Mouse (Mus musculus): ENCODE measurements around the gene Gm21985. TPM values are rescaled to one million over a fixed set of nuclear protein-coding genes. Genes with fewer than 3 reads are reported as not detected.

Gene Gm21985
- polyA plus RNA-seq, 1 experiment = not detected

DNA sequence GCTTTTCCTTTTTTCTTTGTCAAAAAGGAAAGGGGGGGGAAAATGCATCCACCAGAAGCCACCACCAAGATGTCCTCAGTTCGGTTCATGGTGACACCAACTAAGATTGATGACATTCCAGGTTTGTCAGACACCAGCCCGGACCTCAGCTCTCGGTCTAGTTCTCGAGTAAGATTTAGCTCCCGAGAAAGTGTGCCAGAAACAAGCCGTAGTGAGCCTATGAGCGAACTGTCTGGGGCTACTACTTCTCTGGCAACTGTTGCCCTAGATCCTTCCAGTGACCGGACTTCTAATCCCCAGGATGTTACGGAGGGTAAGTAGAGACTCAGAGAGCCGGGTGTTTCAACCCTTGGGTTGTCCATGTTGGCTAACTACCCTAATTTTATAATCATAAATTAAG, 666 bp downstream of the Gm21985 start:
- H3ac ChIP-seq (ENCODE audit: control insufficient read depth, insufficient read length) = no peak overlapping the region
- H3K36me3 ChIP-seq (ENCODE audit: control insufficient read depth, insufficient read depth) = peaks cover 5% of the 10 kb centered on the region
- TF ChIP-seq TCF3 (IDR thresholded peaks at IDR 0.05; ENCODE audit: insufficient read length, low read depth) (no peak), MYOD1 (IDR thresholded peaks at IDR 0.05; ENCODE audit: control insufficient read depth in 1 of 3, insufficient read length in 2 of 3, low read depth in 2 of 3) (no peak), POLR2AphosphoS2 (IDR thresholded peaks at IDR 0.05; ENCODE audit: insufficient read length, low read depth) (no peak), USF1 (IDR thresholded peaks at IDR 0.05; ENCODE audit: low read depth) (no peak)
- H3K79me2 ChIP-seq (ENCODE audit: control insufficient read depth, insufficient read depth) = peaks cover 23% of the 10 kb centered on the region
- peak overlapping the region; percentile 97 for H3K4me2 ChIP-seq (ENCODE audit: low read depth)
- H3K4me3 ChIP-seq = peak overlapping the region; percentile 73
- no peaks in the 10 kb centered on the region for H3K27me3 ChIP-seq (ENCODE audit: control insufficient read depth, insufficient read depth, insufficient read length)

- Histone ChIP-seq H3ac (ENCODE audit: control insufficient read depth, insufficient read length) (no peak overlapping the region), H3K4me3 (peak overlapping the region; percentile 73), H3K79me2 (ENCODE audit: control insufficient read depth, insufficient read depth) (peaks cover 17% of the 10 kb centered on the region), H3K4me2 (ENCODE audit: low read depth) (peak overlapping the region; percentile 97), H3K36me3 (ENCODE audit: control insufficient read depth, insufficient read depth) (peaks cover 5% of the 10 kb centered on the region), H3K27me3 (ENCODE audit: control insufficient read depth, insufficient read depth, insufficient read length) (no peaks in the 10 kb centered on the region)
- TF ChIP-seq CEBPB (IDR thresholded peaks at IDR 0.05; ENCODE audit: insufficient read depth, poor library complexity, severe bottlenecking) (no peak), MAX (IDR thresholded peaks at IDR 0.05; ENCODE audit: low read depth) (no peak), E2F4 (IDR thresholded peaks at IDR 0.05; ENCODE audit: insufficient read depth) (no peak), SRF (IDR thresholded peaks at IDR 0.05; ENCODE audit: control insufficient read depth, insufficient read length, low read depth) (no peak), REST (IDR thresholded peaks at IDR 0.05; ENCODE audit: insufficient read depth, insufficient read length) (no peak), USF1 (IDR thresholded peaks at IDR 0.05; ENCODE audit: low read depth) (no peak), POLR2AphosphoS2 (IDR thresholded peaks at IDR 0.05; ENCODE audit: insufficient read length, low read depth) (no peak), MYOD1 (IDR thresholded peaks at IDR 0.05; ENCODE audit: control insufficient read depth in 1 of 3, insufficient read length in 2 of 3, low read depth in 2 of 3) (no peak), MYOG (IDR thresholded peaks at IDR 0.05; ENCODE audit: control insufficient read depth in 1 of 3, insufficient read depth in 1 of 3, insufficient read length in 2 of 3, low read depth in 2 of 3) (no peak), TCF12 (IDR thresholded peaks at IDR 0.05; ENCODE audit: insufficient read depth, poor library complexity, severe bottlenecking) (no peak), TCF3 (IDR thresholded peaks at IDR 0.05; ENCODE audit: insufficient read length, low read depth) (no peak), POLR2A (IDR thresholded peaks at IDR 0.05; ENCODE audit: insufficient read length, low read depth) (no peak)
These were observed 1.6 kb downstream of the Gm21985 start for GRCm38 (mm10) chr2:112267547-112268269.

DNA sequence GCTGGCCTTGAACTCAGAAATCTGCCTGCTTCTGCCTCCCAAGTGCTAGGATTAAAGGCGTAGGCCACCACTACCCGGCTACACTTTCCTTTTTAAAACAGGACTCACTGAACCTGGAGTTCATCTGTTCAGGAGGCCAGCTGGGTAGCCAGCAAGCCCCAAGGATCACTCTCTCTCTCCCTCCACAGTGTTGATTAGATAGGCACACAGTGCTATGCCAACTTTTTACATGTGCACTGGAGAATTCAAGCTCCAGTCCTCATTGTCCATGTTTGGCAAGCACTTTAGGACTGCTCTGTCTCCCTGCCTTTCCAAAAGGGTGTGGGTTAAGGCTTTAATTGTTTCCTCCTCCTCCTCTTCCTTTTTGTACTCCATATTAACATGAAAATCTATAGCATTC, 3.9 kb downstream of the Gm21985 start:
- no peaks in the 10 kb centered on the region for H3K27me3 ChIP-seq (ENCODE audit: control insufficient read depth, insufficient read depth, insufficient read length)
- no peak overlapping the region for H3K4me3 ChIP-seq
- H3ac ChIP-seq (ENCODE audit: control insufficient read depth, insufficient read length) = no peak overlapping the region
- H3K4me2 ChIP-seq (ENCODE audit: low read depth) = no peak overlapping the region
- peaks cover 8% of the 10 kb centered on the region for H3K79me2 ChIP-seq (ENCODE audit: control insufficient read depth, insufficient read depth)
- H3K36me3 ChIP-seq (ENCODE audit: control insufficient read depth, insufficient read depth) = no peaks in the 10 kb centered on the region
- no peak for TF ChIP-seq POLR2A (IDR thresholded peaks at IDR 0.05; ENCODE audit: insufficient read length, low read depth)

- TF ChIP-seq MYOD1 (IDR thresholded peaks at IDR 0.05; ENCODE audit: control insufficient read depth in 1 of 3, insufficient read length in 2 of 3, low read depth in 2 of 3) = no peak
- no peak for TF ChIP-seq CEBPB (IDR thresholded peaks at IDR 0.05; ENCODE audit: insufficient read depth, poor library complexity, severe bottlenecking)
- TF ChIP-seq USF1 (IDR thresholded peaks at IDR 0.05; ENCODE audit: low read depth) = no peak
- TF ChIP-seq REST (IDR thresholded peaks at IDR 0.05; ENCODE audit: insufficient read depth, insufficient read length) = no peak
- TF ChIP-seq POLR2A (IDR thresholded peaks at IDR 0.05; ENCODE audit: insufficient read length, low read depth) = no peak
- no peak for TF ChIP-seq MYOG (IDR thresholded peaks at IDR 0.05; ENCODE audit: control insufficient read depth in 1 of 3, insufficient read depth in 1 of 3, insufficient read length in 2 of 3, low read depth in 2 of 3)
- no peak for TF ChIP-seq SRF (IDR thresholded peaks at IDR 0.05; ENCODE audit: control insufficient read depth, insufficient read length, low read depth)
- TF ChIP-seq POLR2AphosphoS2 (IDR thresholded peaks at IDR 0.05; ENCODE audit: insufficient read length, low read depth) = no peak
- Histone ChIP-seq H3K36me3 (ENCODE audit: control insufficient read depth, insufficient read depth) (no peaks in the 10 kb centered on the region), H3K79me2 (ENCODE audit: control insufficient read depth, insufficient read depth) (peaks cover 3% of the 10 kb centered on the region), H3K4me3 (no peak overlapping the region), H3K27me3 (ENCODE audit: control insufficient read depth, insufficient read depth, insufficient read length) (no peaks in the 10 kb centered on the region), H3K4me2 (ENCODE audit: low read depth) (no peak overlapping the region), H3ac (ENCODE audit: control insufficient read depth, insufficient read length) (no peak overlapping the region)
These were observed 6.8 kb downstream of the Gm21985 start for GRCm38 (mm10) chr2:112272909-112273308.

- no peaks in the 10 kb centered on the region for H3K27me3 ChIP-seq (ENCODE audit: control insufficient read depth, insufficient read depth, insufficient read length)
- TF ChIP-seq POLR2AphosphoS2 (IDR thresholded peaks at IDR 0.05; ENCODE audit: insufficient read length, low read depth) (no peak), REST (IDR thresholded peaks at IDR 0.05; ENCODE audit: insufficient read depth, insufficient read length) (no peak), MYOD1 (IDR thresholded peaks at IDR 0.05; ENCODE audit: control insufficient read depth in 1 of 3, insufficient read length in 2 of 3, low read depth in 2 of 3) (no peak), POLR2A (IDR thresholded peaks at IDR 0.05; ENCODE audit: insufficient read length, low read depth) (no peak), TCF12 (IDR thresholded peaks at IDR 0.05; ENCODE audit: insufficient read depth, poor library complexity, severe bottlenecking) (no peak), TCF3 (IDR thresholded peaks at IDR 0.05; ENCODE audit: insufficient read length, low read depth) (no peak), MYOG (IDR thresholded peaks at IDR 0.05; ENCODE audit: control insufficient read depth in 1 of 3, insufficient read depth in 1 of 3, insufficient read length in 2 of 3, low read depth in 2 of 3) (no peak), CEBPB (IDR thresholded peaks at IDR 0.05; ENCODE audit: insufficient read depth, poor library complexity, severe bottlenecking) (no peak), MAX (IDR thresholded peaks at IDR 0.05; ENCODE audit: low read depth) (no peak), E2F4 (IDR thresholded peaks at IDR 0.05; ENCODE audit: insufficient read depth) (no peak), USF1 (IDR thresholded peaks at IDR 0.05; ENCODE audit: low read depth) (no peak), SRF (IDR thresholded peaks at IDR 0.05; ENCODE audit: control insufficient read depth, insufficient read length, low read depth) (no peak)
- no peaks in the 10 kb centered on the region for H3K79me2 ChIP-seq (ENCODE audit: control insufficient read depth, insufficient read depth)
- no peak overlapping the region for H3K4me2 ChIP-seq (ENCODE audit: low read depth)
- no peaks in the 10 kb centered on the region for H3K36me3 ChIP-seq (ENCODE audit: control insufficient read depth, insufficient read depth)
- H3ac ChIP-seq (ENCODE audit: control insufficient read depth, insufficient read length) = no peak overlapping the region
- H3K4me3 ChIP-seq = no peak overlapping the region
These were observed 7.4 kb downstream of the Gm21985 start for GRCm38 (mm10) chr2:112273474-112273873.

Measured in myocyte (in vitro differentiated cells).